Mouse (Mus musculus) kidney, adult 8-10 months (tissue): ENCODE measurements around the gene Wnt7a.
A peak's percentile ranks its signal among the peaks of the same experiment; 100 is the strongest.

Source experiments
- DNase-seq, 2 experiments: peaks; one replicate each; pipeline ENCODE4 v3.0.0; 2022

Wnt7a gene

GRCm38 (mm10) chr6:91410961-91411368, at the start of gene Wnt7a:
Gene Wnt7a, minus strand, starts transcription at chr6:91411363.
- peak in 1 of 2 experiments; percentile 2 for DNase-seq

GRCm38 (mm10) chr6:91459471-91459870, 48.3 kb upstream of the Wnt7a start:
- DNase-seq: peak; percentile 80 to 86

DNA sequence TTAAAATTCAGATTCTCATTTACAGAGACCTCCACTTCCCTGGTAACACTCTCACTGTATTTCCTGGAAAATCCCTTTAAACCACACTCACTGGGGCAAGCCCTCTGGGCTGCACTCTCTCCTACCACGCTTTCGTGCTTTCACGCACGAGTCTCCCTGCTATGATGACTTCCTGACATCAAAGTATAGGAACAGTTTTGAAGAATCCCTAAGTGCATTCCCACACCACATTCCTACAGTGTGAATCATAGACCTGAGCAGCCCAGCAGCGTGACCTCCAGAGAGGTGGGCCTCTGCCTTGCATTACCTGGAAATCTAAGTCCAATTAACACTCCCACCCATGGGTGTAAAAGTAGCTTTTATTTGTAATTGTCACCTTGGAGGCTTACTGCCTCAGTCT, 43.4 kb upstream of the Wnt7a start:
- no peak for DNase-seq

- DNase-seq: no peak
Measured at GRCm38 (mm10) chr6:91452056-91452455, 40.9 kb upstream of the Wnt7a start.

DNA sequence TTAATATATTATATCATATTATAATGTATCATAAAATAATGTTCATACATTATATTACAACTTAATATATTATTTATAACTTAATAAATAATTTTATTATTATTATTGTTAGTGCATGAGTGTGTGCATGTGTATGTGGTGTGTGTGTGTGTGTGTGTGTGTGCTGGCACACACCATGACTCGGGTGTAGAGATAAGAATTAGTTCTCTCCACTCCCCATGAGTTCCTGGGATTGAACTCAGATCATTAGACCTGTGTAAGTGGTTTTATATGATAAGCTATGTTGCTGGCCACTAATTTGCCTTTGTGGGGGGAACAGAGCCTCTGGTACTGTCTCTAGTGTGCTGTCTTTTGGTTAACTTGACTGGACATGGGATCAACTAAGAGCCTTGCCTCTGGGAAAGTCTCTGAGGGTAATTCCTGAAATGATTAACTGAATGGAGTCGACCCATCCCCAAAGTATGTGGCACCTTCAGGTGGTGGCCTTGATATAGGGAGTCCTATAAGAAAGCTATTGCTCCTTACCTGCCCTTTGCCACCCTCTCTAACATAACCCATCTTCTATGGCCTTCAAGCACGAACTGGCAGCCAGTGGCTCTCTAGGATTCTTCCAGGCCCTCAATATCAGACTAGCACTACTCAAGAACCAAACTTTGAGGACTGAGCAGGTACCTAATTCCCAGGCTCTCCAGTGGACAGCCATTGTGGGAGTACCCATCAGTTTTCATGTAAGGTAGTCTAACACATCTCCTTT, 38.5 kb upstream of the Wnt7a start:
- DNase-seq: no peak

- no peak for DNase-seq
Measured at GRCm38 (mm10) chr6:91445316-91445715, 34.2 kb upstream of the Wnt7a start.

- no peak for DNase-seq
Measured at GRCm38 (mm10) chr6:91441145-91441662, 30.0 kb upstream of the Wnt7a start.

- peak; percentile 94 to 98 for DNase-seq
Measured at GRCm38 (mm10) chr6:91440474-91441144, 29.4 kb upstream of the Wnt7a start.

DNA sequence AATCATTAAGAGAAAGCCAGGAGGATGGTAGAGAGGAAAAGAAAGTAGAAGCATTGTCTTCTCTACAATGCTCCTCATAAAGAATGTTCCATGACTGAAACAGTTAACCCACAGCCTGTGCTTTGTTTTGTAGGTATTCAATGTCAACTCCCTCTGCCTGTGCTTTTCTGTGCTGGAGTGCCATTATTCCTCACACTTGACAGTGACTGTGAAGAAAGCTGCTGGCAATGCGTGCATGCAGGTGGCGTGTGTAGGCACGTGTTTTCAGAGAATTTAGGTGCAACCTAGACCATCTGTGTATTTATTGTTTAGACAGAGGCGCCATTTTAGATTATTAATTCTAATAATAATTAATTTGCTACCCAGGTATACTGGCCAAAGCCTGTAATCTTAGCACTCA, 13.0 kb upstream of the Wnt7a start:
- DNase-seq: no peak

GRCm38 (mm10) chr6:91421629-91422028, 10.5 kb upstream of the Wnt7a start:
- no peak for DNase-seq

GRCm38 (mm10) chr6:91417291-91417845, 6.2 kb upstream of the Wnt7a start:
- no peak for DNase-seq

DNA sequence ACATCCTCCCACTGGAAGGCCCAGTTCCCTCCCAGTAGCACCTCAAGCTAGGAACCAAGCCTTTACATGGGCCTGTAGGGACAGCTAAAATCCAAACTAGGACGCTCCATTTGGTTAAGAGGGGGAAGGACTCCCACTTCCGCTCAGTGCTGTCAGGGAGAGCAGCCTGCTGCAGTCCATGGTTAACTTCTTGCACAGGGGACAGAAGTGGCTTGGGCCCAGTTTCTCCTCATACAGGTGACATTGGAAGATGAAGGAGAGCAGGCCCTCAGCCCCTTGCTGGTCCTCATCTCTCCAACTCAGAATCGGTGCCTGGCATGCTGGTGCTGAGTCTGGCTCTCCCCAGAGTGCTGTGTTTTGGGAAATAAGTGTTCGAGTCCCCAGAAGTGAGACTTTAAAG, 5.0 kb upstream of the Wnt7a start:
- DNase-seq: no peak

- peak in 1 of 2 experiments; percentile 27 for DNase-seq
Measured at GRCm38 (mm10) chr6:91414890-91415289, 3.7 kb upstream of the Wnt7a start.

- DNase-seq: peak; percentile 60 to 83
Measured at GRCm38 (mm10) chr6:91411369-91411981, 312 bp upstream of the Wnt7a start.

- no peak for DNase-seq
Measured at GRCm38 (mm10) chr6:91410168-91410780, 889 bp downstream of the Wnt7a start.

DNA sequence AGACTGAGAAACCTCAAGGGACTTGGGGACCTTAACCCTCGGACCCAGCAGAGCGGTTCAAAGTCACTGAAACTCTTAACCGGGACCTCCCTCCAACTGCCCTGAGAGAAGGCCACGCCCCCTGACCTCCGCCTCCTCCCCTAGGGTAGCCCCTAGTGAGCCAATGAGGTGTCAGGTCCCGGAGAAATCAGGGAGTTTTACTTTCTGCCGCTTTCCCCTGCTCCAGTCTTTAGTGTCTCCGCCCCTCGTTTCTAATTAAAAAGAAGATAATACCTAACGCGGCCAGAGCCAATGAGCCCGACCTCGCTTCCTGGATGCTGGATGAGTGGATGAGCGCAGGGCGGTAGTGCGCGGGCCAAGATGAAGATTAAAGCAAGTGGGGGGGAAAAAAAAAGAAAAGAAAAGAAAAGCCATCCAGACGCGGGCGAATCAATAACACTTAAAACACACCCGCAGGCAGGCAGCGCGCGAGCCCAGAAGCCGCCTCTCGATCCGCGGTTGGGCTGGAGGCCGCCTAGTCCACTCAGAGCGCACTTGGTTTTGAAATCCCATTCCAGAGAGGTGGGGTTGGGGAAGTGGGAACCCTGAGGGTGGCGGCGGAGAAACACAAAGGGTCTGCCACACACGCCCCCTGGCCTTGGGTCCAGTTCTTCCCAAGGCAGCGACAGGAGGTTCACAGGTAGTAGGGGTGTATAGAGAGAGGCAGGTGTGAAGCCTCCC, 1.6 kb downstream of the Wnt7a start:
- DNase-seq: peak; percentile 15 to 29

DNA sequence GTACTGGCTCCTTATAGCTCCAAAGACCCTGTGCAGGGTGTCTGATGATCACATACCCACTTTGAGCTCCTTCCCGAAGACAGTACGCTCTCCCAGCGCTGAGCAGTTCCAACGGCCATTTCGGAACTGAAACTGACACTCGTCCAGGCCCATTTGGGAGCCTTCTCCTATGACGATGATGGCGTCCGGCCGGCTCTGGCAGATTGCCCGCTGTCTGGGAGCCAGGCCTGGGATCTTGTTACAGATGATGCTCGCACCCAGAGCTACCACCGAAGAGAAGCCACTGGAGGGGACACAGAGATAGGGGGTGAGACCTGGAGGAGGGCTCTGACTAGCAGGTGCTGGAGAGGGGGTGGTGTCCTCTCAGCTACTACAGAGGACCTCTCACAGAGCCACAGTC, 2.5 kb downstream of the Wnt7a start:
- DNase-seq: no peak

DNA sequence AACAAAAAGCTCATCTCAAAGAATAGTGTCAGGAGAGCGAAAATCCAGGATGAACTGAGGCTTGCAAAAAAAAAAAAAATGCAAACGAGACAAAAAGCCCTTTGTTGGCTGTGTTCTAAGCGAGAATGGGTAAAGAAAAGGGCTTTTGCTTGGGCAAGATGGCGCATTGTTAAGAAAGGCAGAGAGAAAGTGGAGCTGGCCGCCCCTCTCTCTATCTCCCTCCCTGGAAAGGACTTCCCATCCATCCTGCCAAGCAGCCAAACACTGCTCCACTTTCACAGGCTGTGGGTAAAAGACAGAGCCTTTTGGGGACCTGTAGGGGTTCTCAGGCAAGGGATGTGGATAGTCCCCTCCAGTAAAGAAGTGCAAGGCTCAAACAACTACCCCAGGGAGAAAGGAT, 9.6 kb downstream of the Wnt7a start:
- no peak for DNase-seq

GRCm38 (mm10) chr6:91400514-91400913, 10.6 kb downstream of the Wnt7a start:
- DNase-seq: no peak

GRCm38 (mm10) chr6:91392475-91393174, 18.5 kb downstream of the Wnt7a start:
- DNase-seq: no peak

DNA sequence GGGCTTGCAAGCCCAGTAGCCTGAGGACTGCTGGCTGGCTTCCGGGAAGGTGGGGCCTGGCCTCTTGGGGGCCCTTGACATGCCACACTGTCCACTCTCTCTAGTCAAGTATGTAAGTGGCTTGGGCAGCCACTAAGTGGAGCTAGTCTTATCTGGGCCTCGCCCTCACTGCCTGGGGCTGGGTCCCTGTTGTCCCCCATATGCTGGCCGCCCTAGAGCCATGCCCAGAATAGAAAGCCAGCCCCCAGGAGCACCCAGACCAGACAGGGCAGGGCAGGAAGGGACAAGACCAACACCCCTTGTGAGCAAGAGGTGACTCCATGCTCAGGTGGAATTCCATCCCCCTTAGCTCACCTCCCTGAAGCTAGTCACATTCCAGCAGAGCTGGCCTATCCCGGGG, 22.0 kb downstream of the Wnt7a start:
- no peak for DNase-seq

GRCm38 (mm10) chr6:91384415-91384814, 26.7 kb downstream of the Wnt7a start:
- no peak for DNase-seq
